Mouse (Mus musculus): ENCODE data around the gene Vmn1r199.
"Not testable (repeated sequence)": the region's sequence is repeated elsewhere in the genome, so short reads cannot be mapped to it uniquely, and the experiment has no call there.

The Vmn1r199 gene

DNA sequence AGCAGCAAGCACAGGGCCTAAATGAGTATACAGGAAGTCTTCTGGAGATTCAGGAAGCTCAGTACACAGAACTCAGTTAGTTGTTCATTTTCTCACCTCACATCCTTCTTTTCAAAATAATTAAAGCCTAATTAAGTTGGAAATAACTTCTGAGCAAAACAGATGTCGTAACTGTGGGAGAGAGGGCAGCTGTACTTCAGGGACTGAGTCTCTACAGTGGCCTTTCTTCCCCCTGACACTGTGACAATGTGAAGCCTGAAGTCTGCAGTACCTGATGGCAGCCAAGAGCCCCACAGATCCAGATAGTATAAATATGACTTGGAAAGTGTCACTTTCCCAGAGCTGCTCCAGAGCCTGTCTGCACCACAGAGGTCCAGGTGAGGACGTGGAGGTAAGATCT lies at the start of gene Vmn1r199:
TSS of gene Vmn1r199 (plus strand) at position 301 of the 400 bp plus-strand sequence.
- DNase-seq (ENCODE audit: low spot score in 2 of 2) = no peak

DNA sequence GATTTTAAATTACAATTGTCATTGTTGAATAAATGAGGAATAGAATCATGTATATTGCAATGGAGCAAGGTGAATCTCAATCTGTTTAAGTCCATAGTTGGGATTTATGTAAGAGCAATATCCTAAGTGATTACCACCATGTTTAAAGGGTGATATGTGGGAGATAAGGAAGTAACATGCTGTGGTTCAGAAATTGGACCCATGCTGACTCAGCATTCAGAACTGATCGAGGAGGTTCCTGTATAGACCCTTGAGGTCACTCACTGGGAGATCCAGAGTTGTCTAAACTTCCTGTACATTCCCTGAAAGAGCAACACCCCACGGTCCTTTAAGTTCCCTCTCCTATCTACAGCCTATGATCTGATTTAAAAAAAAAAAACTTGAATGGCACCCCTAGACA lies 46.3 kb upstream of the Vmn1r199 start:
- no peak for DNase-seq (ENCODE audit: low spot score in 2 of 2)

DNA sequence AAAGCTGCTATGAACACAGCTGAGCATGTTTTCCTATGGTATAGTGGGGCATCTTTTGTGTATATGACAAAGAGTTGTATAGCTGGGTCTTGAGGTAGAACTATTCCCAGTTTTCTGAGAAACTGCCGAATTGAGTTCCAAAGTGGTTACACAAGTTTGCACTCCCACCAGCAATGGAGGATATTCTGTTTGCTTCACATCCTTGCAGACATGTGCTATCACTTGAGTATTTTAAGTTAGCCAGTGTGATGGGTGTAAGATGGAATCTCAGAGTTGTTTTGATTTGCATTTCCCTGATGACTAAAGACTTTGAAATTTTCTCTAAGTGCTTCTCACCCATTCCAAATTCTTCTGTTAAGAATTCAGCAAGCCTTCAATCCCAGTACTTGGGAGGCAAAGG lies 44.1 kb upstream of the Vmn1r199 start:
- DNase-seq (ENCODE audit: low spot score in 2 of 2) = no peak

DNA sequence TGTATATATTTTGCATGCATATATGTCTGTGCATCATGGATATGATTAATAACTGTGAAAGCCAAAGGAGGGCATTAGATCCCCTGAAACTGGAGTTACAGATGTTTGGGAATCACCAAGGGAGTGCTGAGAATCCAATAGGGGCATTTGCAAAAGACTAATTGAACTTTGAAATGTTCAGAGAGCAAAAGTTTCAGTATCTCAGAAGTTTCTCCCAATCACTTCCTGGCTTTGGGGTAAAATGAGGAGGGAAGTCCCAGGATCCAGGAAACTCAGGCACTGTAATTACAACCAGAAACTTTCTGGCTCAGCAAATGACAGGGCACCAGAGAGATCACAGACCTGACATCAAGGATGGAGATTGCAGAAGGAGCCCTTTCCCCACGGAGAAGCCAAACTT lies 29.6 kb upstream of the Vmn1r199 start, which contains the start of gene Vmn1r198:
TSS of gene Vmn1r198 (plus strand) at position 301 of the 400 bp plus-strand sequence.
- DNase-seq (ENCODE audit: low spot score in 2 of 2) = no peak

DNA sequence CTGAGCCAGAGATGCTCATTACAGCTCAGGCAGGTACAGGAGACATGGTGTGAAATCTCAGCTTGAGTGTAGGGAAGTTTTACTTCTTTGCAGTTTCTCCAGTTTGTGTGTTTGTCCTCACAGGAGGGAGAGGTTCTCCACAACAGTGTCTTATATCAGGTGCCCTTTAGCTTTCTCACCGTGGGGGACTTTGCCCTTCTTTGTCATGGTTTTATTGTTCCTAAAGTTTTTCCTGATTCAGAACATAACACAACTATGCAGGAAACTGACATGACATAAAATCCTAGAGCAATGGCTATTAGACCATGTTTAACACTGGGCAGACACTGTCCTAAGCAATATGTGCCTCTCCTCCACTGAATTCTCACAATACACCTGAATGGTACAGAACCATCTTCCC lies 28.8 kb upstream of the Vmn1r199 start:
- no peak for DNase-seq (ENCODE audit: low spot score in 2 of 2)

DNA sequence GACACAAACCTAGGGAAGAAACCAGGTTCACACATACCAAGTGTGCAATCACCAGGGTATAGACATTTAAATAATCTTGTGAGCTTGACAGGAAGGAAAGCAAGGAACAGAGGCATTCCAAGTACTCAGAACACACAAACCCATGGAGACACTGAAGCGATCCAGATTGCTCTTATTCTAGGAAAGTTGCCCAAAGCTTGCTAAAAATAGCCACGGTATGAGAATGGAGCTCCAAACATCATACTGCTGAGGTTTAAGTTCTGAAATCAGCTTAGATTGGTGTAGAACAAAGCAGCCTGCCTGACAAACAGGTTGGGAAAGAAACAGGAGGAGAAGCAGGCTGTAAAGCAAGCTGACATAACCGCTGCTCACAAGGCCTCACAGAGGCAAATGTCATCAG lies 1.5 kb downstream of the Vmn1r199 start:
- DNase-seq (ENCODE audit: low spot score in 2 of 2) = not testable (repeated sequence)

DNA sequence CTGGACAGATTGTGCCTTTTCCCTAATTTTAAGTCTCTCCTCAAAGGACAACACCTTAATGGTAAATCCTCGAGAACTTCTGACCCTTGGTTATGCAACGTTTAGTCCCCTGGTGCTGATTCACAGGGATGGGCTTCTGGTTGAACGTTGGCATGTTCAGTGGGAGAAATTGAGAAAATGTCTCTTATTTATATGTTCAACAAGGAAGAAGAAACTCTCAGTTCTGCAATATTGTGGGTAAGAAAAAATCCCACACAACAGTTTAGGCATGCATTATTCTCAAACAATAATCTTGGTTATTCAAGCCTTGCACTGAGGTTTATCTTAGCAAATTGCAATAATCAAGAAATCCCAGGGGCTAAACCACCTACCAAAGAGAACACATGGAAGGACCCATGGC lies 3.8 kb downstream of the Vmn1r199 start:
- DNase-seq (ENCODE audit: low spot score in 2 of 2) = no peak

DNA sequence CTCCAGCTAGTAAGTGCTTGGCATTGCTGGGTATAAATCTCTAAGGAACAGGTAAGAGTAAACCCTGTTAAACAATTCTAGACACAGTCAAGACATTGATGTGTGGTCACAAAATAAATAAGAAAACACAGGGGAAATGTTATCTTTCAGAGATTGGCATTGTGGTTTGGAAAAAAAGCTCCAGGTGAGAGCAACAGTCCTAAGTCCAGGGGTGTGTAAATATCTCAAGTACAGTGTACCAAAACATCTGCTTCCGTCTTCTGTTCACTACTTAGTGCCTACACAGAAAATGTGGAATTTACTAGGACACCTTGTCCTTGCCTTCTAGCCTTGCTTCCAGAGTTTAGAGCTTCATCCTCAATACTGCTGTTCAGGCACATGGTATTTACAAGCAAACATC lies 7.4 kb downstream of the Vmn1r199 start:
- no peak for DNase-seq (ENCODE audit: low spot score in 2 of 2)

DNA sequence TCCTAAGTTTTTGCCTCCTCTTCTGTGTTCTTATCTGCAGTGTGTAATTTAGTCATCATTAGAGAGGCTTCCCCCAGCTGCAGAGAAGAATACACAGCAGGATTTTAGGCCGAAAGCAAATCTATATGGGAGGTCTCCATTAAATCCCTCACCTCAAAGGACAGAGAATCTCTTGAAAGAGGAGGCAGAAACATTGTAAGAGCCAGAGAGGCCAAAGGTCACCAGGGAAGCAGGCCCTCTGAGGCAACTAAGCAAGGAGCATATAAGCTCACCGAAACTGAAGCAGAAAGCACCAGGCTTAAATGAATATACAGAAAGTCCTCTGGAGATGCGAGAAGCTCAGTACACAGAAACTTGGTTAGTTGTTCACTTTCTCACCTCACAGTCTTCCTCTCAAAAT lies 10.5 kb downstream of the Vmn1r199 start, which contains the start of gene Vmn1r200:
TSS of gene Vmn1r200 (plus strand) at position 301 of the 400 bp plus-strand sequence.
- no peak for DNase-seq (ENCODE audit: low spot score in 2 of 2)

DNA sequence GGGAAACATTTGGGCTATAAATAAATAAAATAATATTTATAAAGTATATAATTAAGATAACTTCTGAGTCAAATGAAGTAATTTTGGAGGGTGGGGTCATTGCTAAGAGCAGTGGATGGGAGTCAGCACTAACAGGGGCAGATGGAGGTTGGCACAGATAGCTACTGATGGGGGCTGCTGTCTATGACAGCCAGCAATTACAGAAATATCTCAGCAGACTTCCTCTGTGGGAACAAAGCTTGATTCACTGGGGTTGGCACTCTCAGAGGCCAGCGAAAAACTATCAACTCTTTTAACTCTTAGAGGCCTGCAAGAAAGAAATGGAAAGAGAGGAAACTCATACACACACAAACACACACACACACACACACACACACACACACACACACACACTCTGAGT lies 23.4 kb downstream of the Vmn1r199 start:
- DNase-seq (ENCODE audit: low spot score in 2 of 2) = no peak

All from natural killer cell, adult 2 months (primary cell).